Mouse (Mus musculus): ENCODE data around the gene S100a5. TPM values are rescaled to one million over a fixed set of nuclear protein-coding genes. Genes with fewer than 3 reads are reported as not detected.

The S100a5 gene
- total RNA-seq (2014; fragmentation: Nextera tagmentation) (not detected in 2 replicates), total RNA-seq (2017) (not detected in 2 replicates), polyA plus RNA-seq (2012) (not detected in 2 replicates)

GRCm38 (mm10) chr3:90608223-90608622, at the start of gene S100a5:
TSS of gene S100a5 (plus strand) at chr3:90608523.
- peaks cover 10% of the 10 kb centered on the region for H3K27me3 ChIP-seq (ENCODE audit: insufficient read depth, low read length)

GRCm38 (mm10) chr3:90560008-90560628, 48.2 kb upstream of the S100a5 start, which contains the start of gene S100a3:
TSS of gene S100a3 (plus strand) at chr3:90560578.
- Histone ChIP-seq H3K9me3 (replicated peaks) (no peaks in the 10 kb centered on the region), H3K4me1 (ENCODE audit: insufficient read depth, low read depth, low read length) (no peaks in the 10 kb centered on the region), H3K4me3 (ENCODE audit: low read depth, low read length) (no peak within 1 kb of the TSS), H3K27me3 (ENCODE audit: insufficient read depth, low read length) (peaks cover 10% of the 10 kb centered on the region), H3K36me3 (replicated peaks) (no peaks in the 10 kb centered on the region)
- no peak for TF ChIP-seq GATA2 (IDR thresholded peaks at IDR 0.05; ENCODE audit: borderline replicate concordance, low read depth, low read length)
- DNase-seq (ENCODE audit: low spot score) (no peak), ATAC-seq (ENCODE audit: extremely low read depth, insufficient number of reproducible peaks, low FRiP score, poor library complexity, severe bottlenecking) (no peak)

More at GRCm38 (mm10) chr3:90608223-90608622, at the start of gene S100a5:
- no peaks in the 10 kb centered on the region for H3K9me3 ChIP-seq (replicated peaks)
- H3K36me3 ChIP-seq (replicated peaks), result no peaks in the 10 kb centered on the region
- TF ChIP-seq CTCF (IDR thresholded peaks at IDR 0.05; ENCODE audit: low read depth, low read length) (no peak), GATA1 (IDR thresholded peaks at IDR 0.05; ENCODE audit: borderline replicate concordance, low read length) (no peak), TAL1 (conservative IDR thresholded peaks at IDR 0.05; ENCODE audit: low read depth, low read length) (no peak), GATA2 (IDR thresholded peaks at IDR 0.05; ENCODE audit: borderline replicate concordance, low read depth, low read length) (no peak), POLR2AphosphoS5 (IDR thresholded peaks at IDR 0.05; ENCODE audit: insufficient replicate concordance, low read depth, low read length) (no peak)
- no peak for ATAC-seq (ENCODE audit: extremely low read depth, insufficient number of reproducible peaks, low FRiP score, poor library complexity, severe bottlenecking)
- H3K4me1 ChIP-seq (ENCODE audit: insufficient read depth, low read depth, low read length), result no peaks in the 10 kb centered on the region
- no peak within 1 kb of the TSS for H3K4me3 ChIP-seq (ENCODE audit: low read depth, low read length)
- no peak for DNase-seq (ENCODE audit: low spot score)

- H3K4me1 ChIP-seq (ENCODE audit: insufficient read depth, low read depth, low read length), result no peaks in the 10 kb centered on the region
- DNase-seq (ENCODE audit: low spot score), result no peak
- no peak overlapping the region for H3K4me3 ChIP-seq (ENCODE audit: low read depth, low read length)
- no peaks in the 10 kb centered on the region for H3K9me3 ChIP-seq (replicated peaks)
- peaks cover 13% of the 10 kb centered on the region for H3K27me3 ChIP-seq (ENCODE audit: insufficient read depth, low read length)
- no peaks in the 10 kb centered on the region for H3K36me3 ChIP-seq (replicated peaks)
- TF ChIP-seq GATA1 (IDR thresholded peaks at IDR 0.05; ENCODE audit: borderline replicate concordance, low read length), result no peak
- TF ChIP-seq TAL1 (conservative IDR thresholded peaks at IDR 0.05; ENCODE audit: low read depth, low read length), result no peak
- TF ChIP-seq GATA2 (IDR thresholded peaks at IDR 0.05; ENCODE audit: borderline replicate concordance, low read depth, low read length), result no peak
- no peak for TF ChIP-seq POLR2AphosphoS5 (IDR thresholded peaks at IDR 0.05; ENCODE audit: insufficient replicate concordance, low read depth, low read length)
- no peak for TF ChIP-seq CTCF (IDR thresholded peaks at IDR 0.05; ENCODE audit: low read depth, low read length)
- ATAC-seq (ENCODE audit: extremely low read depth, insufficient number of reproducible peaks, low FRiP score, poor library complexity, severe bottlenecking), result no peak
These were observed 33.6 kb upstream of the S100a5 start for GRCm38 (mm10) chr3:90574691-90575090.

- H3K4me1 ChIP-seq (ENCODE audit: insufficient read depth, low read depth, low read length), result no peaks in the 10 kb centered on the region
- TF ChIP-seq POLR2AphosphoS5 (IDR thresholded peaks at IDR 0.05; ENCODE audit: insufficient replicate concordance, low read depth, low read length), result no peak
- TF ChIP-seq GATA2 (IDR thresholded peaks at IDR 0.05; ENCODE audit: borderline replicate concordance, low read depth, low read length), result no peak
- no peak for TF ChIP-seq TAL1 (conservative IDR thresholded peaks at IDR 0.05; ENCODE audit: low read depth, low read length)
- no peak for TF ChIP-seq CTCF (IDR thresholded peaks at IDR 0.05; ENCODE audit: low read depth, low read length)
- TF ChIP-seq GATA1 (IDR thresholded peaks at IDR 0.05; ENCODE audit: borderline replicate concordance, low read length), result no peak
- DNase-seq (ENCODE audit: low spot score), result no peak
- no peak overlapping the region for H3K4me3 ChIP-seq (ENCODE audit: low read depth, low read length)
- peaks cover 14% of the 10 kb centered on the region for H3K27me3 ChIP-seq (ENCODE audit: insufficient read depth, low read length)
- no peaks in the 10 kb centered on the region for H3K9me3 ChIP-seq (replicated peaks)
- no peak for ATAC-seq (ENCODE audit: extremely low read depth, insufficient number of reproducible peaks, low FRiP score, poor library complexity, severe bottlenecking)
- H3K36me3 ChIP-seq (replicated peaks), result no peaks in the 10 kb centered on the region
These were observed 33.0 kb upstream of the S100a5 start for GRCm38 (mm10) chr3:90575320-90575719.

- DNase-seq (ENCODE audit: low spot score) (no peak), ATAC-seq (ENCODE audit: extremely low read depth, insufficient number of reproducible peaks, low FRiP score, poor library complexity, severe bottlenecking) (no peak)
- H3K9me3 ChIP-seq (replicated peaks), result no peaks in the 10 kb centered on the region
- TF ChIP-seq TAL1 (conservative IDR thresholded peaks at IDR 0.05; ENCODE audit: low read depth, low read length), result no peak
- TF ChIP-seq GATA2 (IDR thresholded peaks at IDR 0.05; ENCODE audit: borderline replicate concordance, low read depth, low read length), result no peak
- no peak for TF ChIP-seq GATA1 (IDR thresholded peaks at IDR 0.05; ENCODE audit: borderline replicate concordance, low read length)
- no peak for TF ChIP-seq CTCF (IDR thresholded peaks at IDR 0.05; ENCODE audit: low read depth, low read length)
- TF ChIP-seq POLR2AphosphoS5 (IDR thresholded peaks at IDR 0.05; ENCODE audit: insufficient replicate concordance, low read depth, low read length), result no peak
- no peaks in the 10 kb centered on the region for H3K4me1 ChIP-seq (ENCODE audit: insufficient read depth, low read depth, low read length)
- no peaks in the 10 kb centered on the region for H3K36me3 ChIP-seq (replicated peaks)
- no peak overlapping the region for H3K4me3 ChIP-seq (ENCODE audit: low read depth, low read length)
- H3K27me3 ChIP-seq (ENCODE audit: insufficient read depth, low read length), result peaks cover 14% of the 10 kb centered on the region
These were observed 31.8 kb upstream of the S100a5 start for GRCm38 (mm10) chr3:90576351-90577001.

- Histone ChIP-seq H3K4me1 (ENCODE audit: insufficient read depth, low read depth, low read length) (no peaks in the 10 kb centered on the region), H3K4me3 (ENCODE audit: low read depth, low read length) (no peak overlapping the region), H3K36me3 (replicated peaks) (no peaks in the 10 kb centered on the region), H3K27me3 (ENCODE audit: insufficient read depth, low read length) (peaks cover 14% of the 10 kb centered on the region), H3K9me3 (replicated peaks) (no peaks in the 10 kb centered on the region)
- DNase-seq (ENCODE audit: low spot score), result no peak
- ATAC-seq (ENCODE audit: extremely low read depth, insufficient number of reproducible peaks, low FRiP score, poor library complexity, severe bottlenecking), result no peak
- no peak for TF ChIP-seq POLR2AphosphoS5 (IDR thresholded peaks at IDR 0.05; ENCODE audit: insufficient replicate concordance, low read depth, low read length)
- TF ChIP-seq TAL1 (conservative IDR thresholded peaks at IDR 0.05; ENCODE audit: low read depth, low read length), result no peak
- no peak for TF ChIP-seq GATA1 (IDR thresholded peaks at IDR 0.05; ENCODE audit: borderline replicate concordance, low read length)
- TF ChIP-seq GATA2 (IDR thresholded peaks at IDR 0.05; ENCODE audit: borderline replicate concordance, low read depth, low read length), result no peak
- no peak for TF ChIP-seq CTCF (IDR thresholded peaks at IDR 0.05; ENCODE audit: low read depth, low read length)
These were observed 28.9 kb upstream of the S100a5 start for GRCm38 (mm10) chr3:90579433-90579832.

All from G1E (cell line).